Mouse (Mus musculus): ENCODE measurements around the gene Itga10.
A peak's percentile ranks its signal among the peaks of the same experiment; 100 is the strongest.
"Not testable (repeated sequence)": the region's sequence is repeated elsewhere in the genome, so short reads cannot be mapped to it uniquely, and the experiment has no call there.

Itga10 gene

GRCm38 (mm10) chr3:96680269-96680956 lies 35.0 kb downstream of the Itga10 start:
- no peak for DNase-seq (ENCODE audit: low spot score in 2 of 2)

GRCm38 (mm10) chr3:96683496-96683895 lies 38.1 kb downstream of the Itga10 start:
- DNase-seq (ENCODE audit: low spot score in 2 of 2): no peak

- DNase-seq (ENCODE audit: low spot score in 2 of 2): no peak
Measured at GRCm38 (mm10) chr3:96684151-96684821, 38.9 kb downstream of the Itga10 start.

GRCm38 (mm10) chr3:96684822-96685156 lies 39.4 kb downstream of the Itga10 start:
- DNase-seq (ENCODE audit: low spot score in 2 of 2): no peak

GRCm38 (mm10) chr3:96686057-96686456 lies 40.7 kb downstream of the Itga10 start:
- not testable (repeated sequence) for DNase-seq (ENCODE audit: low spot score in 2 of 2)

- DNase-seq (ENCODE audit: low spot score in 2 of 2): no peak
Measured at GRCm38 (mm10) chr3:96688854-96689253, 43.5 kb downstream of the Itga10 start.

GRCm38 (mm10) chr3:96690298-96690697 lies 44.9 kb downstream of the Itga10 start:
- DNase-seq (ENCODE audit: low spot score in 2 of 2): no peak

- DNase-seq (ENCODE audit: low spot score in 2 of 2): no peak
Measured at GRCm38 (mm10) chr3:96692506-96692905, 47.1 kb downstream of the Itga10 start.

- no peak for DNase-seq (ENCODE audit: low spot score in 2 of 2)
Measured at GRCm38 (mm10) chr3:96693579-96693978, 48.2 kb downstream of the Itga10 start.

- peak; percentile 65 to 76 for DNase-seq (ENCODE audit: low spot score in 2 of 2)
Measured at GRCm38 (mm10) chr3:96696198-96696765, 50.9 kb downstream of the Itga10 start, which contains the start of gene Pias3. TSS of gene Pias3 (plus strand) at chr3:96696384.

- peak; percentile 82 to 88 for DNase-seq (ENCODE audit: low spot score in 2 of 2)
Measured at GRCm38 (mm10) chr3:96696766-96697732, 51.7 kb downstream of the Itga10 start.

GRCm38 (mm10) chr3:96698993-96699690 lies 53.8 kb downstream of the Itga10 start:
- DNase-seq (ENCODE audit: low spot score in 2 of 2): no peak

- DNase-seq (ENCODE audit: low spot score in 2 of 2): peak in 1 of 2 experiments; percentile 70
Measured at GRCm38 (mm10) chr3:96700376-96700775, 55.0 kb downstream of the Itga10 start.

- DNase-seq (ENCODE audit: low spot score in 2 of 2): no peak
Measured at GRCm38 (mm10) chr3:96701003-96701402, 55.6 kb downstream of the Itga10 start.

GRCm38 (mm10) chr3:96704778-96705177 lies 59.4 kb downstream of the Itga10 start:
- peak in 1 of 2 experiments; percentile 60 for DNase-seq (ENCODE audit: low spot score in 2 of 2)

- DNase-seq (ENCODE audit: low spot score in 2 of 2): no peak
Measured at GRCm38 (mm10) chr3:96706217-96706616, 60.8 kb downstream of the Itga10 start.

- DNase-seq (ENCODE audit: low spot score in 2 of 2): no peak
Measured at GRCm38 (mm10) chr3:96706984-96707383, 61.6 kb downstream of the Itga10 start.

- DNase-seq (ENCODE audit: low spot score in 2 of 2): peak; percentile 79 to 85
Measured at GRCm38 (mm10) chr3:96707903-96708683, 62.7 kb downstream of the Itga10 start, which contains the start of gene Nudt17. TSS of gene Nudt17 (minus strand) at chr3:96708562.

GRCm38 (mm10) chr3:96708684-96709064 lies 63.3 kb downstream of the Itga10 start:
- DNase-seq (ENCODE audit: low spot score in 2 of 2): no peak

All from spleen, postnatal 10 days (tissue).